Mouse (Mus musculus) CH12.LX (cell line): ENCODE results near the gene Theg.

Experiments used
- CTCF ChIP-seq, 2 experiments: IDR thresholded peaks in 1 of 2; conservative IDR thresholded peaks in 1 of 2; 2 replicates each; pipeline ENCODE4 v1.5.1; 2011 to 2012; ENCODE audit warnings: low read depth in 2 of 2, low read length in 2 of 2, improper control_type of control experiment in 1 of 2, inconsistent platforms in 1 of 2, mild to moderate bottlenecking in 1 of 2, moderate library complexity in 1 of 2
- GABPA ChIP-seq: IDR thresholded peaks from 2 replicates; pipeline ENCODE4 v1.6.1; 2012; ENCODE audit warnings: low read depth, low read length, improper control_type of control experiment, inconsistent platforms; ENCODE audit not compliant: insufficient replicate concordance
- KAT2A ChIP-seq: IDR thresholded peaks from 2 replicates; pipeline ENCODE4 v1.6.1; 2012; ENCODE audit warnings: low read length, improper control_type of control experiment, inconsistent platforms; ENCODE audit not compliant: insufficient replicate concordance
- MAX ChIP-seq: IDR thresholded peaks from 2 replicates; pipeline ENCODE4 v1.6.1; 2011; ENCODE audit warnings: low read length, improper control_type of control experiment
- MEF2A ChIP-seq: IDR thresholded peaks from 2 replicates; pipeline ENCODE4 v1.6.1; 2014; ENCODE audit warnings: low read depth, mild to moderate bottlenecking, inconsistent platforms, low read length, improper control_type of control experiment, borderline replicate concordance
- POLR2A ChIP-seq: IDR thresholded peaks from 2 replicates; pipeline ENCODE4 v1.6.1; 2011; ENCODE audit warnings: low read depth, mild to moderate bottlenecking, improper control_type of control experiment, low read length
- RCOR1 ChIP-seq: conservative IDR thresholded peaks from 2 replicates; pipeline ENCODE4 v1.6.1; 2012; ENCODE audit warnings: low read depth, mild to moderate bottlenecking, inconsistent platforms, low read length, improper control_type of control experiment
- TBP ChIP-seq: conservative IDR thresholded peaks from 2 replicates; pipeline ENCODE4 v1.6.1; 2011; ENCODE audit warnings: low read depth, low read length, improper control_type of control experiment
- USF1 ChIP-seq: IDR thresholded peaks from 2 replicates; pipeline ENCODE4 v1.6.1; 2014; ENCODE audit warnings: low read depth, mild to moderate bottlenecking, inconsistent platforms, low read length, improper control_type of control experiment

- no peak for TF ChIP-seq KAT2A
- no peak for TF ChIP-seq CTCF (conservative IDR thresholded peaks at IDR 0.05 in 1 of 2, IDR thresholded peaks at IDR 0.05 in 1 of 2; ENCODE audit: low read depth in 2 of 2, low read length in 2 of 2)
- no peak for TF ChIP-seq RCOR1
- TF ChIP-seq GABPA, result no peak
- no peak for TF ChIP-seq POLR2A
- no peak for TF ChIP-seq MEF2A
- no peak for TF ChIP-seq USF1
- no peak for TF ChIP-seq TBP
- TF ChIP-seq MAX, result no peak
Observed at GRCm38 (mm10) chr10:79625398-79625797, 38.3 kb upstream of the Theg start.
